Mouse (Mus musculus): ENCODE measurements around the gene Scpep1.
"Not testable (repeated sequence)": the region's sequence is repeated elsewhere in the genome, so short reads cannot be mapped to it uniquely, and the experiment has no call there.

- TF ChIP-seq ZC3H11A (IDR thresholded peaks at IDR 0.05; ENCODE audit: borderline replicate concordance, low read depth, low read length); HCFC1 (IDR thresholded peaks at IDR 0.05; ENCODE audit: borderline replicate concordance, insufficient read depth, low read length); ZNF384 (IDR thresholded peaks at IDR 0.05; ENCODE audit: low read depth, low read length); CHD2 (IDR thresholded peaks at IDR 0.05; ENCODE audit: low read depth, low read length); MAFK (IDR thresholded peaks at IDR 0.05; ENCODE audit: insufficient read depth, low read depth, low read length): not testable (repeated sequence)
These were observed 64.4 kb downstream of the Scpep1 start for GRCm38 (mm10) chr11:88890904-88891303.

Data from ES-E14 (cell line).